Mouse (Mus musculus): ENCODE measurements around the gene Olfr1370. TPM values are rescaled to one million over a fixed set of nuclear protein-coding genes. Genes with fewer than 3 reads are reported as not detected.
"Not testable (repeated sequence)": the region's sequence is repeated elsewhere in the genome, so short reads cannot be mapped to it uniquely, and the experiment has no call there.

Olfr1370 gene
- polyA plus RNA-seq (2016; fragmentation: Nextera tagmentation; extraction: Ambion mirVana) = not detected in 2 replicates

GRCm38 (mm10) chr13:21074847-21075246, at the start of gene Olfr1370:
Gene Olfr1370, minus strand, starts transcription at chr13:21074947.
- Histone ChIP-seq H3K4me2 (replicated peaks) (no peak within 1 kb of the TSS), H3K4me3 (no peak within 1 kb of the TSS), H3K27me3 (replicated peaks) (no peaks in the 10 kb centered on the region), H3K9me3 (no peaks in the 10 kb centered on the region), H3K36me3 (no peaks in the 10 kb centered on the region), H3K27ac (no peak within 1 kb of the TSS), H3K4me1 (no peaks in the 10 kb centered on the region), H3K9ac (no peak within 1 kb of the TSS)
- no peak for ATAC-seq (ENCODE audit: low FRiP score, low read depth)
- 84% methylated on average over 3 of the region's 3 CpGs for WGBS

- Histone ChIP-seq H3K4me2 (replicated peaks) (no peak overlapping the region), H3K27ac (no peak overlapping the region), H3K4me1 (no peaks in the 10 kb centered on the region), H3K9me3 (no peaks in the 10 kb centered on the region), H3K9ac (no peak overlapping the region), H3K4me3 (no peak overlapping the region), H3K36me3 (no peaks in the 10 kb centered on the region), H3K27me3 (replicated peaks) (no peaks in the 10 kb centered on the region)
- ATAC-seq (ENCODE audit: low FRiP score, low read depth) = no peak
- WGBS = 89% methylated on average over 4 of the region's 4 CpGs
Observed at GRCm38 (mm10) chr13:21114121-21114520, 39.4 kb upstream of the Olfr1370 start.

GRCm38 (mm10) chr13:21111183-21111582, 36.4 kb upstream of the Olfr1370 start, which contains the start of gene Olfr1369-ps1:
Gene Olfr1369-ps1, plus strand, starts transcription at chr13:21111483.
- ATAC-seq (ENCODE audit: low FRiP score, low read depth); H3K4me1 ChIP-seq; H3K27me3 ChIP-seq (replicated peaks); H3K4me2 ChIP-seq (replicated peaks); H3K9ac ChIP-seq; H3K4me3 ChIP-seq; H3K9me3 ChIP-seq; H3K36me3 ChIP-seq; H3K27ac ChIP-seq: not testable (repeated sequence)
- 75% methylated on average over 3 of the region's 3 CpGs for whole genome bisulfite sequencing

- Histone ChIP-seq H3K4me2 (replicated peaks) (no peak overlapping the region), H3K4me3 (no peak overlapping the region), H3K36me3 (no peaks in the 10 kb centered on the region), H3K27ac (no peak overlapping the region), H3K9me3 (no peaks in the 10 kb centered on the region), H3K4me1 (no peaks in the 10 kb centered on the region), H3K9ac (no peak overlapping the region), H3K27me3 (replicated peaks) (no peaks in the 10 kb centered on the region)
- no peak for ATAC-seq (ENCODE audit: low FRiP score, low read depth)
- 89% methylated on average over 6 of the region's 6 CpGs for WGBS
Observed at GRCm38 (mm10) chr13:21110441-21110840, 35.7 kb upstream of the Olfr1370 start.

- WGBS = 95% methylated on average over 3 of the region's 3 CpGs
- no peaks in the 10 kb centered on the region for H3K36me3 ChIP-seq
Observed at GRCm38 (mm10) chr13:21109759-21110158, 35.0 kb upstream of the Olfr1370 start.

GRCm38 (mm10) chr13:21082686-21083085, 7.9 kb upstream of the Olfr1370 start:
- H3K4me1 ChIP-seq = no peaks in the 10 kb centered on the region
- ATAC-seq (ENCODE audit: low FRiP score, low read depth) = no peak
- no peak overlapping the region for H3K9ac ChIP-seq
- 84% methylated on average over 2 of the region's 2 CpGs for WGBS
- no peak overlapping the region for H3K27ac ChIP-seq
- H3K4me2 ChIP-seq (replicated peaks) = no peak overlapping the region
- H3K9me3 ChIP-seq = no peaks in the 10 kb centered on the region
- H3K36me3 ChIP-seq = no peaks in the 10 kb centered on the region
- H3K27me3 ChIP-seq (replicated peaks) = no peaks in the 10 kb centered on the region
- H3K4me3 ChIP-seq = no peak overlapping the region

More at GRCm38 (mm10) chr13:21109759-21110158, 35.0 kb upstream of the Olfr1370 start:
- Histone ChIP-seq H3K4me1 (no peaks in the 10 kb centered on the region), H3K27ac (no peak overlapping the region), H3K9me3 (no peaks in the 10 kb centered on the region), H3K9ac (no peak overlapping the region), H3K27me3 (replicated peaks) (no peaks in the 10 kb centered on the region), H3K4me3 (no peak overlapping the region), H3K4me2 (replicated peaks) (no peak overlapping the region)
- no peak for ATAC-seq (ENCODE audit: low FRiP score, low read depth)

GRCm38 (mm10) chr13:21066021-21066420, 8.7 kb downstream of the Olfr1370 start:
- WGBS = 84% methylated on average over 2 of the region's 2 CpGs
- Histone ChIP-seq H3K9me3 (no peaks in the 10 kb centered on the region), H3K36me3 (no peaks in the 10 kb centered on the region), H3K4me3 (no peak overlapping the region), H3K27me3 (replicated peaks) (no peaks in the 10 kb centered on the region), H3K4me1 (no peaks in the 10 kb centered on the region), H3K9ac (no peak overlapping the region), H3K4me2 (replicated peaks) (no peak overlapping the region), H3K27ac (no peak overlapping the region)
- ATAC-seq (ENCODE audit: low FRiP score, low read depth) = no peak

- Histone ChIP-seq H3K9me3 (no peaks in the 10 kb centered on the region), H3K4me2 (replicated peaks) (no peak overlapping the region), H3K4me3 (no peak overlapping the region), H3K9ac (no peak overlapping the region), H3K36me3 (no peaks in the 10 kb centered on the region), H3K27ac (no peak overlapping the region), H3K4me1 (no peaks in the 10 kb centered on the region), H3K27me3 (replicated peaks) (no peaks in the 10 kb centered on the region)
- ATAC-seq (ENCODE audit: low FRiP score, low read depth) = no peak
- WGBS = 59% methylated on average over 1 of the region's 1 CpGs
Observed at GRCm38 (mm10) chr13:21050118-21050517, 24.6 kb downstream of the Olfr1370 start.

GRCm38 (mm10) chr13:21040589-21041199, 34.1 kb downstream of the Olfr1370 start:
- ATAC-seq (ENCODE audit: low FRiP score, low read depth) = peak; percentile 72
- H3K4me2 ChIP-seq (replicated peaks) = no peak overlapping the region
- no peaks in the 10 kb centered on the region for H3K27me3 ChIP-seq (replicated peaks)
- no peaks in the 10 kb centered on the region for H3K36me3 ChIP-seq
- no peak overlapping the region for H3K27ac ChIP-seq
- WGBS = 64% methylated on average over 2 of the region's 2 CpGs
- H3K9ac ChIP-seq = no peak overlapping the region
- H3K9me3 ChIP-seq = no peaks in the 10 kb centered on the region
- no peaks in the 10 kb centered on the region for H3K4me1 ChIP-seq
- H3K4me3 ChIP-seq = no peak overlapping the region

- no peaks in the 10 kb centered on the region for H3K36me3 ChIP-seq
- H3K9ac ChIP-seq = no peak overlapping the region
- no peaks in the 10 kb centered on the region for H3K27me3 ChIP-seq (replicated peaks)
- H3K4me1 ChIP-seq = no peaks in the 10 kb centered on the region
- H3K9me3 ChIP-seq = no peaks in the 10 kb centered on the region
- H3K4me2 ChIP-seq (replicated peaks) = no peak overlapping the region
- no peak overlapping the region for H3K4me3 ChIP-seq
- H3K27ac ChIP-seq = no peak overlapping the region
- no peak for ATAC-seq (ENCODE audit: low FRiP score, low read depth)
Observed at GRCm38 (mm10) chr13:21035981-21036380, 38.8 kb downstream of the Olfr1370 start.

GRCm38 (mm10) chr13:21035011-21035410, 39.7 kb downstream of the Olfr1370 start:
- 81% methylated on average over 3 of the region's 3 CpGs for WGBS
- ATAC-seq (ENCODE audit: low FRiP score, low read depth) = no peak

GRCm38 (mm10) chr13:21033176-21033575, 41.6 kb downstream of the Olfr1370 start:
- Histone ChIP-seq H3K36me3 (no peaks in the 10 kb centered on the region), H3K4me3 (no peak overlapping the region), H3K9ac (no peak overlapping the region), H3K4me2 (replicated peaks) (no peak overlapping the region), H3K27me3 (replicated peaks) (no peaks in the 10 kb centered on the region), H3K9me3 (no peaks in the 10 kb centered on the region), H3K4me1 (no peaks in the 10 kb centered on the region), H3K27ac (no peak overlapping the region)
- ATAC-seq (ENCODE audit: low FRiP score, low read depth) = 0 out of 2 replicates have a peak, but pooled peaks have one; percentile 56
- 49% methylated on average over 3 of the region's 3 CpGs for WGBS

More at GRCm38 (mm10) chr13:21035011-21035410, 39.7 kb downstream of the Olfr1370 start:
- no peak overlapping the region for H3K4me3 ChIP-seq
- no peaks in the 10 kb centered on the region for H3K9me3 ChIP-seq
- H3K27me3 ChIP-seq (replicated peaks) = no peaks in the 10 kb centered on the region
- no peaks in the 10 kb centered on the region for H3K4me1 ChIP-seq
- H3K36me3 ChIP-seq = no peaks in the 10 kb centered on the region
- no peak overlapping the region for H3K27ac ChIP-seq
- no peak overlapping the region for H3K4me2 ChIP-seq (replicated peaks)
- no peak overlapping the region for H3K9ac ChIP-seq

- 89% methylated on average over 5 of the region's 5 CpGs for WGBS
- Histone ChIP-seq H3K9me3 (no peaks in the 10 kb centered on the region), H3K9ac (no peak overlapping the region), H3K36me3 (no peaks in the 10 kb centered on the region), H3K27ac (no peak overlapping the region), H3K4me2 (replicated peaks) (no peak overlapping the region), H3K4me1 (no peaks in the 10 kb centered on the region), H3K27me3 (replicated peaks) (no peaks in the 10 kb centered on the region), H3K4me3 (no peak overlapping the region)
- ATAC-seq (ENCODE audit: low FRiP score, low read depth) = no peak
Observed at GRCm38 (mm10) chr13:21024831-21025230, 49.9 kb downstream of the Olfr1370 start.
